Mouse (Mus musculus) neutrophil, adult 5-6 weeks (primary cell): ENCODE data around the gene Fbxl8. TPM values are rescaled to one million over a fixed set of nuclear protein-coding genes. Genes with fewer than 3 reads are reported as not detected.
A peak's percentile ranks its signal among the peaks of the same experiment; 100 is the strongest.
"Not testable (repeated sequence)": the region's sequence is repeated elsewhere in the genome, so short reads cannot be mapped to it uniquely, and the experiment has no call there.

Experiments
- ATAC-seq: fragments of 151-379, 151-347 bp; 2 replicates; pipeline ENCODE4 v1.8.0; 2017; ENCODE audit warnings: mild to moderate bottlenecking, moderate TSS enrichment; ENCODE audit not compliant: insufficient number of reproducible peaks, poor library complexity, low FRiP score, severe bottlenecking; ENCODE audit errors: extremely low read depth
- total RNA-seq: library from RNA; stranded (forward); fragments of 200-1000 nt; gene quantifications from 2 replicates; pipeline ENCODE4 v1.2.3, GENCODE M21; 2017

Gene Fbxl8
- total RNA-seq, 1 experiment from 2014 or later: 4.0 TPM

- no peak for ATAC-seq
These were observed 12.1 kb downstream of the Fbxl8 start for GRCm38 (mm10) chr8:105276292-105277120.

- ATAC-seq: peak; percentile 21; the same call in 1 of the 2 replicates
These were observed 14.5 kb downstream of the Fbxl8 start for GRCm38 (mm10) chr8:105278911-105279334.

- ATAC-seq: no peak
These were observed 16.1 kb downstream of the Fbxl8 start for GRCm38 (mm10) chr8:105280567-105280966.

GRCm38 (mm10) chr8:105281821-105282220 lies 17.4 kb downstream of the Fbxl8 start:
- no peak for ATAC-seq

DNA sequence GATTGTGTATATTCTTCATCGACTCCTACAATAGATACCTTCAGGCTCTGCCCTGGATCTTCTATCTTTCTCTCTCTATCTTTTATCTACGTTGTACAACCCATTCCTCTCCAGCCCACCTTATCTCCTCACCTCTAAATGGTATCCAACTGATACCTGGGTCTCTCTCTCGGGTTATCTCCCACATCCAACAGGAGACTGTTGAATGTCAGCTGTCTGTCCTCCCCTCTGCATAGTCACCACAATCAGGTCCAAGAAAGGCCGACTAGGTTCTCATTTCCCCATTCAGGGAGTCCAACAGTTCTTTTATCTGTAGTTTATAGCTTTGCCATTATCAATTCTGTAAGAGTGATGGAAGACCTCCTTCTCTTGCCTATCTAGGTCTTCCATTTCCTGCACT lies 17.8 kb downstream of the Fbxl8 start:
- no peak for ATAC-seq

DNA sequence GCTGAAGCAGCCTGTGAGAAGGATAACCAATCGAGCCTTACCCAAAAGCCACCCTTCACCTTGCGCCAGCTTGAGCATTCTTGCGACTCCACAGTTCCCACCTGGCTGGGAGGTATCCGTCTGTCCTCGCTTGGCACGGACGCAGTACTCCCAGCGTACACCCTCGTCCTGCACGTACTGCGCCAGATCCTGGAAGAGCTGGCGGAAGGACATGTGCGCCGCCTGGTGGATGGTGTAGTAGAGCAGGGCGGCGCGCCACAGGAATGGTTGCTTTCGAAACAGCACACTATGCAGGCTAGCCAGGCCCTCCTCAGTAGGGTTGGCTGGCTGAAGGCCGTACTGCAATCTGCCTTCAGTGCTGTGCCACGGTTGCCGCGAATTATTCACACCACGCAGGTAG lies 18.6 kb downstream of the Fbxl8 start:
- peak; percentile 46; the same call in 1 of the 2 replicates for ATAC-seq

DNA sequence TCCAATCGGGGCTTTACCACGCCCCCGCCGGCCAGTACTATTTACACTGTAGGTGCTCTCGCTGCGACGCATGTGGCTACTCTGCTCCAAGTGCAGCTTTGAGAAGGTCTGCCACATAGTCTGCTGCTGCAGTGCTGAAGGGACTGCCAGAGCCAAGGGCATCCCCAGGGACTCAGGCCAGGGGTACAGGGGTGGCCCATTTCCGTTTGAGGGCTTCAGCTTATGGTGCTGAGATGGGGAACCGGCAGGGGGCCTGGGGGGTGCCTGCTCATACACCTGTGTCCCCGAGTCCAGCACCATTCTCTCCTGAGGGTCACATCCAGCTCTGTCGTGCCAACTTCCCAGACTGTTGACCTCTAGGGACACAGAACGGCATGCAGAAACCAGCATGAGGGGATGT lies 21.1 kb downstream of the Fbxl8 start:
- no peak for ATAC-seq

GRCm38 (mm10) chr8:105286907-105287306 lies 22.5 kb downstream of the Fbxl8 start:
- no peak for ATAC-seq

DNA sequence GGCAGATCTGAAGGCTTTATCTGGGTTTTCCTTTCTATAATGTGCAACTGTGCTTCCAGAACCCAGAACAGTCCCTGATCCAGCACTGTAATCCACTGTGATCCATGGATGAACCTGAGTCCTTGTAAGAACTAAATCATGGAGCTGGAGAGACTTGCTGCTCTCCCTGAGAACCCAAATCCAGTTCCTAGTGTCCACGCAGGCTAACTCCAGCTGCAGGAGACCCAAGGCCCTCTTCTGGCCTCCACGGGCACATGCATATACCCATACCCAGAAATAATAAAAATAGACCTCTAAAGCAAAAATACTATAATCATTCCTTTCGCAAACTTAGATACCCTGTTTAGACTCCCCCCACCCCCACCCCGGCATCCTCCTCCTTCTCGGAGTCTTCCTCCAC lies 23.8 kb downstream of the Fbxl8 start:
- no peak for ATAC-seq

GRCm38 (mm10) chr8:105288958-105289732 lies 24.7 kb downstream of the Fbxl8 start:
- ATAC-seq: peak; percentile 73

GRCm38 (mm10) chr8:105289805-105290460 lies 25.5 kb downstream of the Fbxl8 start, which contains the start of gene 4931428F04Rik:
Gene 4931428F04Rik, minus strand, starts transcription at chr8:105289864.
- 0 out of 2 replicates have a peak, but pooled peaks have one; percentile 17 for ATAC-seq

DNA sequence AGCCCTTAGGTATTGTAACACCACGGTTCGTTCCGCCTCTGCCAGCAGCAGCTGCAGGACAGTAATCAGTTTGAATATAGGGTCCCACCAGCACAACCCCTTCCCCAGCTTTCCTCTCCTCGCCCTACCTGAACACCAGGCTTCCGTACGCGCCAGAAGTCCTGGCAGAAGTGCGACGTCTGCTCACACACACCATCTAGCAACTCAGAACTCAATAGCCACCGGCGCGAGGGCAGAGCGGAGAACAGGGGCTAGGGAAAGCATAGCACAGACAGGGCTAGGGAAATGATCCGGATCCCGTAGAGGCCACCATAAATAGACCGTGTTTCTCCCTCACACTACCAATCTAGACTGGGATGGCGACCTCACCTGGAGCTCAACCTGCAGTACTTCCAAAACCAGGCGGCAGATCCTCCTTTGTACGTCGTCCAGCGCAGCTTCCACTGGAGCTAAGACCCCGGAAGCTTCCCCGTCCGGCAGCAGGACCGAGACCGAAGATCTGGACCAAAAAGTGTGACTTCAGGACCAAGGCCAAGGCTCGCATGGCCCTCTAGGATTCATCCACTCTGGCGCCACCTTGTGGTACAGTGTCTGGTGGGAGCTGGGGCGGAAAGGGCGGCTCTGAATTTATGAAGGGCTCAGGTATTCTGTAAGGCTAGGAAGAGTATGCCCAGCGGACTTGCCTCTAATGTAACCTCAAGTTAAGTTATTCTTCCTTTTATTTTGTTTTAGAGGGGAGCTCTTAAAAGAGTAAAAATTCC lies 26.3 kb downstream of the Fbxl8 start:
- peak; percentile 55 for ATAC-seq

DNA sequence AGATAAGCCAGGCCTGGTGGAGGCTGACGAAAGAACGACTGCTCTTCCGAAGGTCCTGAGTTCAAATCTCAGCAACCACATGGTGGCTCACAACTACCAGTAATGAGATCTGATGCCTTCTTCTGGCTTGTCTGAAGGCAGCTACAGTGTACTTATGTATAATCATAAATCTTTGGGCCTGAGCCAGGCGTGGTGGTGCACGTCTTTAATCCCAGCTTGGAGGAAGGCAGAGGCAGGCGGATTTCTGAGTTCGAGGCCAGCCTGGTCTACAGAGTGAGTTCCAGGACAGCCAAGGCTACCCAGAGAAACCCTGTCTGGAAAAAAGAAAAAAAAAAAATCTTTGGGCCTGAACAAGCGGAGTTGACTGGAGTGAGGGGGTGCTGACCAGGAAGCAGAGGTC lies 26.9 kb downstream of the Fbxl8 start:
- ATAC-seq: not testable (repeated sequence)

GRCm38 (mm10) chr8:105291802-105292201 lies 27.4 kb downstream of the Fbxl8 start:
- not testable (repeated sequence) for ATAC-seq

DNA sequence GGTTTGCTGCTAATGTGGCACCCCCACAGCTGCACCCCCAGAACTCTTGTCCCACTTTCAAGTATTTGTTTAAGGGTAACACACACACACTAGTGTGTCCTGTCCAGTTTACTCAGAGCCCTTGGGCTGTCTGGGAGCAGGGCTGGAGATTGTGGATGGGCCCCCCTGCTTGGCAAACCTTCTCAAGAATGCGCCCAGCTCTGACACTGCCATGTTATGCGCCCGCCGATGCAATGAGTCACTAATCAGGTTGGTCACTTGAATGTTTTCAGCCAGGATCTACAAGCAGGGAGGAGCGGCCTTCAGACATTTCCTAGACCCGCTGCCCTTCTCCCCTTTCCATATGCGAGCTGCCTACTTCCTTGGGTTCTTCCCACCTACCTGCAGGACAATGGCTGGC lies 28.0 kb downstream of the Fbxl8 start:
- no peak for ATAC-seq

DNA sequence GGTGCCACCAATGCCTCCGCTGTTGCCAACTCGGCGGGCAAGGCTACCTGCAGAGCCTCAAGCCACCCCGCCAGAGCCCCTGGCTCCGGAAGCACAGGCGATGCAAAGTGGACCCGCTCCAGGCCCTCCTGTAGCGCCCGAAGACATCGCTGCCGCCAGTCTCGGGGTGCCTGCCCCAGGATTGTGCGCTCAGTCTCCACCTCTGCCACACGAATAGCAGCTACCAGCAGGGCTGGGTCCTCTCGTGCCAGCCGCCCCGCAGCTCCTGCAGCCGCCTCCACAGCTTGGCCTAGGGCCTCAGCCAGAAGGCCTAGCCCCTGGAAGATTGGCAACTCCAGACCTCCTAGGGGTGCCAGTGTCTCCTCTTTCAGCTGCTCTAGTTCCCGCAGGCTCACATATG lies 29.0 kb downstream of the Fbxl8 start:
- ATAC-seq: no peak

DNA sequence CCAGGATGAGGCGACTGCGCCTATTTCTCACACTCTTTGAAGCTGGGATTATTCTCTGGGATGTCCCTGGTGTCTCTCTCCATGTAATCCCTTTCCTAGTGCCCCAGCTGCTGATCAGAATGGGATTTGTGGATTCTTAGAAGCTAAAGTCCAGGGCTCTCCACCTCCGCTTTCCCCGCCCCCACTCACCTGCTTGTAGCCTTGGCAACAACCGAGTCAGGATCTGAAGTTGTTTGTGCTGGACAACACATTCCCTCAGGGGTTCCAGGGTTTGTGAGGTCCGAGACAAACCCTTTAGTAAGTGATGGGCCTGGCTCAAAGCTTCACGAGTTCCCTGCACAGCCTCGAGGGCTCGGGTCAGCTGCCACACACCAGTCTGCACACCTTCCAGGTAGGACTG lies 30.3 kb downstream of the Fbxl8 start:
- ATAC-seq: no peak

- ATAC-seq: no peak
These were observed 30.8 kb downstream of the Fbxl8 start for GRCm38 (mm10) chr8:105295256-105295655.
